Mouse (Mus musculus): ENCODE results near the gene Vim. TPM values are rescaled to one million over a fixed set of nuclear protein-coding genes. Genes with fewer than 3 reads are reported as not detected.

Vim gene
- 1,373 and 1,430 TPM in 2 replicates for polyA plus RNA-seq (2014; fragmentation: Nextera tagmentation; extraction: Ambion mirVana)

GRCm38 (mm10) chr2:13573408-13574065 lies at the start of gene Vim:
TSS of gene Vim (plus strand) at chr2:13573927.
- H3K36me3 ChIP-seq (ENCODE audit: control insufficient read depth, insufficient read depth, low read length), result peaks cover 9% of the 10 kb centered on the region
- H3K4me2 ChIP-seq (replicated peaks; ENCODE audit: low read depth, low read length), result peak within 1 kb of the TSS; percentile 62
- DNase-seq (ENCODE audit: low spot score) (peak; percentile 97), ATAC-seq (ENCODE audit: low FRiP score) (peak; percentile 92)
- no peaks in the 10 kb centered on the region for H3K9me3 ChIP-seq (ENCODE audit: control insufficient read depth, low read length)
- H3K27ac ChIP-seq (ENCODE audit: low read depth, low read length), result peak within 1 kb of the TSS; percentile 96
- peak within 1 kb of the TSS; percentile 92 for H3K4me3 ChIP-seq (ENCODE audit: low read depth, low read length)
- under 1% methylated on average over 25 of the region's 26 CpGs for WGBS
- peaks cover 4% of the 10 kb centered on the region for H3K4me1 ChIP-seq (replicated peaks; ENCODE audit: control insufficient read depth, insufficient read depth, low read length)
- H3K27me3 ChIP-seq (ENCODE audit: control insufficient read depth, insufficient read depth, low read length), result no peaks in the 10 kb centered on the region
- peak within 1 kb of the TSS; percentile 78 for H3K9ac ChIP-seq (ENCODE audit: low read depth, low read length)

DNA sequence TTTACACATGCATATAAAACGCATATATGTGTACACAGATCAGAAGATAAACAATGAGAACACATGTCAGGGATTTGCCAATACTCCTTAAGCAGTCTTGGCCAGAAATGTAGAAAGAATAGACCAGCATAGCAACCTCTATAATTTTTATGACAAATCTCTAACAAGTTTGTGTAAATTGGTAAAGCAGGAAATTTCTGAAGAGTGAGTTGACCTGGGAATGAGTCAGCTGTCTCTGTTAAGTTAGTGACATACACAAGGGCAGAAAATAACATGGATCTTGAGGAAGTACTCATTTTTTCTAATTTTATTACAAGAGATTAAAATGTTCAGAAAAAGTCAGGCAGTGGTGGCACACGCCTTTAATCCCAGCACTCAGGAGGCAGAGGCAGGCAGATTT lies 47.5 kb upstream of the Vim start:
- 90% methylated on average over 2 of the region's 2 CpGs for WGBS
- Histone ChIP-seq H3K27ac (ENCODE audit: low read depth, low read length) (no peak overlapping the region), H3K27me3 (ENCODE audit: control insufficient read depth, insufficient read depth, low read length) (no peaks in the 10 kb centered on the region), H3K9ac (ENCODE audit: low read depth, low read length) (no peak overlapping the region), H3K4me3 (ENCODE audit: low read depth, low read length) (no peak overlapping the region), H3K36me3 (ENCODE audit: control insufficient read depth, insufficient read depth, low read length) (no peaks in the 10 kb centered on the region), H3K4me2 (replicated peaks; ENCODE audit: low read depth, low read length) (no peak overlapping the region), H3K4me1 (replicated peaks; ENCODE audit: control insufficient read depth, insufficient read depth, low read length) (no peaks in the 10 kb centered on the region; the same call in 1 of the 2 replicates), H3K9me3 (ENCODE audit: control insufficient read depth, low read length) (no peaks in the 10 kb centered on the region)
- DNase-seq (ENCODE audit: low spot score) (no peak), ATAC-seq (ENCODE audit: low FRiP score) (no peak)

GRCm38 (mm10) chr2:13527125-13527524 lies 46.6 kb upstream of the Vim start:
- H3K9me3 ChIP-seq (ENCODE audit: control insufficient read depth, low read length), result no peaks in the 10 kb centered on the region
- ATAC-seq (ENCODE audit: low FRiP score) (peak; percentile 50; the same call in 1 of the 2 replicates), DNase-seq (ENCODE audit: low spot score) (no peak)
- no peaks in the 10 kb centered on the region for H3K27me3 ChIP-seq (ENCODE audit: control insufficient read depth, insufficient read depth, low read length)
- H3K27ac ChIP-seq (ENCODE audit: low read depth, low read length), result no peak overlapping the region
- H3K4me1 ChIP-seq (replicated peaks; ENCODE audit: control insufficient read depth, insufficient read depth, low read length), result no peaks in the 10 kb centered on the region; the same call in 1 of the 2 replicates
- H3K4me2 ChIP-seq (replicated peaks; ENCODE audit: low read depth, low read length), result no peak overlapping the region
- no peaks in the 10 kb centered on the region for H3K36me3 ChIP-seq (ENCODE audit: control insufficient read depth, insufficient read depth, low read length)
- H3K9ac ChIP-seq (ENCODE audit: low read depth, low read length), result no peak overlapping the region
- WGBS, result 53% methylated on average over 2 of the region's 2 CpGs
- no peak overlapping the region for H3K4me3 ChIP-seq (ENCODE audit: low read depth, low read length)

GRCm38 (mm10) chr2:13527531-13527930 lies 46.2 kb upstream of the Vim start:
- 70% methylated on average over 4 of the region's 4 CpGs for WGBS
- Histone ChIP-seq H3K4me3 (ENCODE audit: low read depth, low read length) (no peak overlapping the region), H3K36me3 (ENCODE audit: control insufficient read depth, insufficient read depth, low read length) (no peaks in the 10 kb centered on the region), H3K4me2 (replicated peaks; ENCODE audit: low read depth, low read length) (no peak overlapping the region), H3K9me3 (ENCODE audit: control insufficient read depth, low read length) (no peaks in the 10 kb centered on the region), H3K27me3 (ENCODE audit: control insufficient read depth, insufficient read depth, low read length) (no peaks in the 10 kb centered on the region), H3K9ac (ENCODE audit: low read depth, low read length) (no peak overlapping the region), H3K4me1 (replicated peaks; ENCODE audit: control insufficient read depth, insufficient read depth, low read length) (no peaks in the 10 kb centered on the region; the same call in 1 of the 2 replicates), H3K27ac (ENCODE audit: low read depth, low read length) (no peak overlapping the region)
- ATAC-seq (ENCODE audit: low FRiP score), result no peak
- no peak for DNase-seq (ENCODE audit: low spot score)

DNA sequence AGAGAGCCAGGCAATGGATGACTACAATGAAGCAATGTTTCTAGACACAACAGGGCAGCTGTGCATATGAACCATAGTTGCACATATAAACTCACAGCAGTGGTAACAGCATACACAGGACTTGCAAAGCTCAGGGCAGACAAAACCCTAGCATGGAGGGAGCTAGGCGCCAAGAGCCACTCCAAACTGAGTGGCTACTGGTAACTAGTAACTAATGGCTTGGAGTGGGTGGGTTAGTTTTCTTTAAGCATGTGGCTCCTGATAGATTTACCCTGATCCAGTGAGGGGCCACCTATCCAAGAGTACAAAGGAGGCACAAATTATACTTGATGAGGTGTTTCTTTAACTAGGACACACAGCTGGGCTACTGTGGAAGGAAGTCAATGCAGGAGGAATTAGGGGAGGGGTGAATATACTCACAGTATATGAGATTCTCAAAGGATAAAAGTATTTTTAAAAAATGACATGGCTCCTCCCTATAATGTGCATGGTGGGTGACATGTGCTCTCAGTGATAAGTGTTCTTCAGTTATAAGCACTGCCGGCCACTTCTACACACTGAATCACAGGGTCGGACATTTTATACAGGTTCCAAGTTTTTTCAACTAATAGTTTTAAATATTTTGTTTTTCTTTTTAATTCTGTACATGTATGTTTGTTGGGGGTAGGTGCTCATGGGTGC lies 44.3 kb upstream of the Vim start:
- Histone ChIP-seq H3K27me3 (ENCODE audit: control insufficient read depth, insufficient read depth, low read length) (no peaks in the 10 kb centered on the region), H3K9ac (ENCODE audit: low read depth, low read length) (no peak overlapping the region), H3K4me1 (replicated peaks; ENCODE audit: control insufficient read depth, insufficient read depth, low read length) (no peaks in the 10 kb centered on the region; the same call in 1 of the 2 replicates), H3K27ac (ENCODE audit: low read depth, low read length) (no peak overlapping the region), H3K4me2 (replicated peaks; ENCODE audit: low read depth, low read length) (no peak overlapping the region), H3K36me3 (ENCODE audit: control insufficient read depth, insufficient read depth, low read length) (no peaks in the 10 kb centered on the region), H3K4me3 (ENCODE audit: low read depth, low read length) (no peak overlapping the region), H3K9me3 (ENCODE audit: control insufficient read depth, low read length) (no peaks in the 10 kb centered on the region)
- no peak for DNase-seq (ENCODE audit: low spot score)
- 96% methylated on average over 3 of the region's 3 CpGs for WGBS
- no peak for ATAC-seq (ENCODE audit: low FRiP score)

- no peak overlapping the region for H3K9ac ChIP-seq (ENCODE audit: low read depth, low read length)
- no peak overlapping the region for H3K27ac ChIP-seq (ENCODE audit: low read depth, low read length)
- no peak overlapping the region for H3K4me3 ChIP-seq (ENCODE audit: low read depth, low read length)
- no peaks in the 10 kb centered on the region for H3K9me3 ChIP-seq (ENCODE audit: control insufficient read depth, low read length)
- 89% methylated on average over 6 of the region's 6 CpGs for WGBS
- no peaks in the 10 kb centered on the region; the same call in 1 of the 2 replicates for H3K4me1 ChIP-seq (replicated peaks; ENCODE audit: control insufficient read depth, insufficient read depth, low read length)
- no peaks in the 10 kb centered on the region for H3K27me3 ChIP-seq (ENCODE audit: control insufficient read depth, insufficient read depth, low read length)
- no peak overlapping the region for H3K4me2 ChIP-seq (replicated peaks; ENCODE audit: low read depth, low read length)
- no peaks in the 10 kb centered on the region for H3K36me3 ChIP-seq (ENCODE audit: control insufficient read depth, insufficient read depth, low read length)
- no peak for ATAC-seq (ENCODE audit: low FRiP score)
- no peak for DNase-seq (ENCODE audit: low spot score)
Measured at GRCm38 (mm10) chr2:13530639-13531038, 43.1 kb upstream of the Vim start.

GRCm38 (mm10) chr2:13536747-13537146 lies 37.0 kb upstream of the Vim start:
- no peak overlapping the region for H3K27ac ChIP-seq (ENCODE audit: low read depth, low read length)
- H3K4me2 ChIP-seq (replicated peaks; ENCODE audit: low read depth, low read length), result no peak overlapping the region
- ATAC-seq (ENCODE audit: low FRiP score) (no peak), DNase-seq (ENCODE audit: low spot score) (no peak)
- no peak overlapping the region for H3K9ac ChIP-seq (ENCODE audit: low read depth, low read length)
- no peaks in the 10 kb centered on the region for H3K4me1 ChIP-seq (replicated peaks; ENCODE audit: control insufficient read depth, insufficient read depth, low read length)
- H3K9me3 ChIP-seq (ENCODE audit: control insufficient read depth, low read length), result no peaks in the 10 kb centered on the region
- no peaks in the 10 kb centered on the region for H3K27me3 ChIP-seq (ENCODE audit: control insufficient read depth, insufficient read depth, low read length)
- no peak overlapping the region for H3K4me3 ChIP-seq (ENCODE audit: low read depth, low read length)
- no peaks in the 10 kb centered on the region for H3K36me3 ChIP-seq (ENCODE audit: control insufficient read depth, insufficient read depth, low read length)

- Histone ChIP-seq H3K27ac (ENCODE audit: low read depth, low read length) (no peak overlapping the region), H3K36me3 (ENCODE audit: control insufficient read depth, insufficient read depth, low read length) (no peaks in the 10 kb centered on the region), H3K4me2 (replicated peaks; ENCODE audit: low read depth, low read length) (no peak overlapping the region), H3K9ac (ENCODE audit: low read depth, low read length) (no peak overlapping the region), H3K4me1 (replicated peaks; ENCODE audit: control insufficient read depth, insufficient read depth, low read length) (no peaks in the 10 kb centered on the region), H3K9me3 (ENCODE audit: control insufficient read depth, low read length) (no peaks in the 10 kb centered on the region), H3K27me3 (ENCODE audit: control insufficient read depth, insufficient read depth, low read length) (no peaks in the 10 kb centered on the region), H3K4me3 (ENCODE audit: low read depth, low read length) (no peak overlapping the region)
- DNase-seq (ENCODE audit: low spot score), result no peak
- no peak for ATAC-seq (ENCODE audit: low FRiP score)
- 8% methylated on average over 2 of the region's 2 CpGs for WGBS
Measured at GRCm38 (mm10) chr2:13537733-13538132, 36.0 kb upstream of the Vim start.

DNA sequence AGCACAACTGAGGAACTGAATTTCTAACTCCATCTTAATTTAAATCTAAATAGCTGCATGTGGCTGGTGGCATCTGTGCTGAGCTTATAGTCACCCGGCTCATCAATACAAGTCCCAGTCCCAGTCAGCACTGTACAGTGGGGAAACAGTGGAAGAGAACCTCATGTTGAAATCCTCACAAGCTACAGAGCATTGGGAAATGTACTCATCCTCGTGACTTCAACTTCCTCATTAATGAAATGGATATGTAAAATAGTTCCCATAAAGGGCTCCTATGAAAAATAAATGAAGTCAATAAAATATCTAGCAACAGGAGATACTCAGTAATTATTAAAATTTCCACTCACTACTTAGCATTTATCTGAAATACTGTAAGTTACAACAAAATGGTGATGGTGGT lies 35.5 kb upstream of the Vim start:
- Histone ChIP-seq H3K27me3 (ENCODE audit: control insufficient read depth, insufficient read depth, low read length) (no peaks in the 10 kb centered on the region), H3K27ac (ENCODE audit: low read depth, low read length) (no peak overlapping the region), H3K4me3 (ENCODE audit: low read depth, low read length) (no peak overlapping the region), H3K9ac (ENCODE audit: low read depth, low read length) (no peak overlapping the region), H3K4me2 (replicated peaks; ENCODE audit: low read depth, low read length) (no peak overlapping the region), H3K4me1 (replicated peaks; ENCODE audit: control insufficient read depth, insufficient read depth, low read length) (no peaks in the 10 kb centered on the region), H3K9me3 (ENCODE audit: control insufficient read depth, low read length) (no peaks in the 10 kb centered on the region), H3K36me3 (ENCODE audit: control insufficient read depth, insufficient read depth, low read length) (no peaks in the 10 kb centered on the region)
- ATAC-seq (ENCODE audit: low FRiP score), result no peak
- no peak for DNase-seq (ENCODE audit: low spot score)
- 81% methylated on average over 2 of the region's 2 CpGs for WGBS
